ENCODE assay signal across 21 mouse cellular contexts in genomic region chr16:37615429-37615828, GRCm38 (mm10). TPM values are rescaled to one million over a fixed set of nuclear protein-coding genes. Genes with fewer than 3 reads are reported as not detected.
DNase-seq lines count a peak whose midpoint lies in the region; ATAC-seq and TF ChIP-seq lines count a peak whose summit lies in the region.
"Had no signal": no experiment of that assay in that cellular context is flagged by ENCODE, and none has a peak within 500 bp of the region (broad histone marks: within the 10 kb centered on the region; RNA-seq: fewer than 3 reads in every experiment).

No protein-coding gene starts in this region.

- no peak overlapping the region for H3K4me3 ChIP-seq in embryonic facial prominence, embryonic 14.5 days (ENCODE audit: low read depth, low read length)
- H3K4me3 ChIP-seq in embryonic facial prominence, embryonic 10.5 days = no peak overlapping the region
- no peak overlapping the region for H3K4me3 ChIP-seq in left cerebral cortex, adult 2 months
- H3K4me3 ChIP-seq in limb, embryonic 15.5 days = no peak overlapping the region
- H3K4me3 ChIP-seq: embryonic facial prominence, embryonic 15.5 days; erythroblast, embryonic 14.5 days; forebrain, embryonic 10.5 days; forebrain, embryonic 15.5 days; heart, adult 2 months; heart, embryonic 12.5 days; hindbrain, embryonic 10.5 days; hindbrain, embryonic 15.5 days had no signal

- H3K27me3 ChIP-seq in embryonic facial prominence, embryonic 14.5 days (replicated peaks; ENCODE audit: control insufficient read depth, insufficient read depth, low read length) = no peaks in the 10 kb centered on the region
- no peaks in the 10 kb centered on the region for H3K27me3 ChIP-seq in embryonic facial prominence, embryonic 10.5 days (replicated peaks; ENCODE audit: low read depth, poor library complexity, severe bottlenecking)
- H3K27me3 ChIP-seq in limb, embryonic 15.5 days = no peaks in the 10 kb centered on the region
- H3K27me3 ChIP-seq: embryonic facial prominence, embryonic 15.5 days; forebrain, embryonic 15.5 days; heart, embryonic 12.5 days; hindbrain, embryonic 15.5 days had no signal

- H3K9ac ChIP-seq in embryonic facial prominence, embryonic 14.5 days (ENCODE audit: low read depth, low read length) = no peak overlapping the region
- H3K9ac ChIP-seq in limb, embryonic 15.5 days = no peak overlapping the region
- H3K9ac ChIP-seq: embryonic facial prominence, embryonic 15.5 days; forebrain, embryonic 15.5 days; heart, embryonic 12.5 days; hindbrain, embryonic 15.5 days had no signal

- no peaks in the 10 kb centered on the region for H3K9me3 ChIP-seq in embryonic facial prominence, embryonic 14.5 days (ENCODE audit: control insufficient read depth, low read length)
- H3K9me3 ChIP-seq in embryonic facial prominence, embryonic 10.5 days = no peaks in the 10 kb centered on the region
- H3K9me3 ChIP-seq in limb, embryonic 15.5 days = no peaks in the 10 kb centered on the region
- H3K9me3 ChIP-seq: embryonic facial prominence, embryonic 15.5 days; forebrain, embryonic 10.5 days; forebrain, embryonic 15.5 days; heart, embryonic 12.5 days; hindbrain, embryonic 10.5 days; hindbrain, embryonic 15.5 days had no signal

- H3K27ac ChIP-seq in embryonic facial prominence, embryonic 14.5 days (replicated peaks; ENCODE audit: low read depth, low read length) = no peak overlapping the region
- H3K27ac ChIP-seq in embryonic facial prominence, embryonic 10.5 days (replicated peaks) = no peak overlapping the region
- peak overlapping the region; percentile 84 for H3K27ac ChIP-seq in left cerebral cortex, adult 2 months
- H3K27ac ChIP-seq in limb, embryonic 15.5 days = no peak overlapping the region
- H3K27ac ChIP-seq: embryonic facial prominence, embryonic 15.5 days; forebrain, embryonic 10.5 days; forebrain, embryonic 15.5 days; heart, adult 2 months; hindbrain, embryonic 10.5 days; hindbrain, embryonic 15.5 days had no signal

- WGBS in embryonic facial prominence, embryonic 14.5 days = 57% methylated on average over 8 of the region's 8 CpGs
- 86% methylated on average over 8 of the region's 8 CpGs for WGBS in embryonic facial prominence, embryonic 10.5 days
- WGBS in limb, embryonic 15.5 days = 24% methylated on average over 8 of the region's 8 CpGs

- no peak overlapping the region for H3K4me2 ChIP-seq in embryonic facial prominence, embryonic 14.5 days (ENCODE audit: low read depth, low read length)
- H3K4me2 ChIP-seq in limb, embryonic 15.5 days = 0 out of 2 replicates have a peak overlapping the region, but pooled peaks have one; percentile 0
- H3K4me2 ChIP-seq: embryonic facial prominence, embryonic 15.5 days; forebrain, embryonic 15.5 days; heart, embryonic 12.5 days; hindbrain, embryonic 15.5 days had no signal

- H3K4me1 ChIP-seq in embryonic facial prominence, embryonic 14.5 days (ENCODE audit: control insufficient read depth, insufficient read depth, low read length) = no peaks in the 10 kb centered on the region; the same call in none of the 2 replicates
- H3K4me1 ChIP-seq in embryonic facial prominence, embryonic 10.5 days = peaks cover 6% of the 10 kb centered on the region
- peaks cover 24% of the 10 kb centered on the region for H3K4me1 ChIP-seq in limb, embryonic 15.5 days
- H3K4me1 ChIP-seq: embryonic facial prominence, embryonic 15.5 days had no signal

- no peak for TF ChIP-seq CTCF in left cerebral cortex, adult 2 months (IDR thresholded peaks at IDR 0.05)

- peak; percentile 9 for DNase-seq in embryonic facial prominence, embryonic 14.5 days (ENCODE audit: low spot score)
- DNase-seq in embryonic facial prominence, embryonic 10.5 days (ENCODE audit: low spot score) = no peak
- no peak for DNase-seq in left cerebral cortex, adult 2 months (ENCODE audit: extremely low spot score in 1 of 2, low spot score in 2 of 2)
- DNase-seq in left cerebral cortex, adult 18-20 months (ENCODE audit: low spot score in 2 of 2) = no peak
- peak; percentile 9 for DNase-seq in Muller cell, postnatal 12 days (ENCODE audit: inconsistent ontology term)
- DNase-seq in frontal cortex, postnatal 10 days (ENCODE audit: low spot score in 2 of 2) = no peak
- DNase-seq: adrenal gland, postnatal 14 days; cerebellum, adult 18-20 months; cerebellum, adult 9-11 months; cerebellum, postnatal 36 days; gastrocnemius, postnatal 10 days; heart, adult 2 months had no signal

- no peak for ATAC-seq in embryonic facial prominence, embryonic 14.5 days (ENCODE audit: low read depth)
- ATAC-seq in limb, embryonic 15.5 days (ENCODE audit: insufficient number of reproducible peaks, low FRiP score, low TSS enrichment, low read depth) = no peak
- ATAC-seq: forebrain, embryonic 15.5 days had no signal

- no peaks in the 10 kb centered on the region for H3K36me3 ChIP-seq in embryonic facial prominence, embryonic 14.5 days (ENCODE audit: control insufficient read depth, insufficient read depth, low read length)
- no peaks in the 10 kb centered on the region for H3K36me3 ChIP-seq in embryonic facial prominence, embryonic 10.5 days (replicated peaks)
- H3K36me3 ChIP-seq in limb, embryonic 15.5 days = no peaks in the 10 kb centered on the region
- H3K36me3 ChIP-seq: embryonic facial prominence, embryonic 15.5 days; forebrain, embryonic 10.5 days; forebrain, embryonic 15.5 days; heart, embryonic 12.5 days; hindbrain, embryonic 10.5 days; hindbrain, embryonic 15.5 days had no signal

- intact Hi-C loops in left cerebral cortex, adult 2 months (cut with DNase I) = no loop called here

RNA-seq across cellular contexts. Expression of gene Hgd, which starts 35.5 kb away (rescaled TPM):
- not detected in 2 replicates for polyA plus RNA-seq in embryonic facial prominence, embryonic 14.5 days (2014; fragmentation: Nextera tagmentation; extraction: Ambion mirVana)
- 0.09 and 0.16 TPM in 2 replicates for polyA plus RNA-seq in embryonic facial prominence, embryonic 10.5 days (2016; fragmentation: Nextera tagmentation; extraction: Ambion mirVana)
- under 1 TPM in 1 of 2 experiments, not detected in 1; 0.54 TPM for total RNA-seq in left cerebral cortex, adult 2 months (2021)
- total RNA-seq in left cerebral cortex, adult 18-20 months (2021) = not detected
- 0.32 and 0.38 TPM in 2 replicates for polyA plus RNA-seq in limb, embryonic 15.5 days (2015; fragmentation: Nextera tagmentation; extraction: Ambion mirVana)
- total RNA-seq: heart, adult 2 months; heart, postnatal 25 days had no signal
- polyA plus RNA-seq: embryonic facial prominence, embryonic 15.5 days; erythroblast, embryonic 14.5 days; forebrain, embryonic 10.5 days; hindbrain, embryonic 10.5 days had no signal

RNA-seq across cellular contexts. Expression of gene Ndufb4, which starts 38.8 kb away (rescaled TPM):
- 53.0 and 74.3 TPM in 2 replicates for polyA plus RNA-seq in embryonic facial prominence, embryonic 14.5 days (2014; fragmentation: Nextera tagmentation; extraction: Ambion mirVana)
- 38.1 and 39.3 TPM in 2 replicates for polyA plus RNA-seq in embryonic facial prominence, embryonic 10.5 days (2016; fragmentation: Nextera tagmentation; extraction: Ambion mirVana)
- 10 to 100 TPM; 68.5 to 69.7 TPM for total RNA-seq in left cerebral cortex, adult 2 months (2021)
- 10 to 100 TPM; 76.5 to 80.3 TPM for total RNA-seq in left cerebral cortex, adult 18-20 months (2021)
- 49.8 and 51.2 TPM in 2 replicates for polyA plus RNA-seq in limb, embryonic 15.5 days (2015; fragmentation: Nextera tagmentation; extraction: Ambion mirVana)

Comparison
In these comparisons a context has a peak if more than half of its experiments do, and no peak if none do; other contexts are left out.
1. DNase-seq: peak in embryonic facial prominence, embryonic 14.5 days (single experiment) and Muller cell, postnatal 12 days (single experiment); none in embryonic facial prominence, embryonic 10.5 days (single experiment), left cerebral cortex, adult 2 months (0 of 2), left cerebral cortex, adult 18-20 months (0 of 2) and frontal cortex, postnatal 10 days (0 of 2).